Mouse (Mus musculus): ENCODE data around the gene Rnf152. TPM values are rescaled to one million over a fixed set of nuclear protein-coding genes. Genes with fewer than 3 reads are reported as not detected.

Rnf152 gene
- 1.8 TPM in 2 replicates for polyA plus RNA-seq (2015; fragmentation: Nextera tagmentation; extraction: Ambion mirVana)

GRCm38 (mm10) chr1:105356291-105357011 is at the start of gene Rnf152:
TSS of gene Rnf152 (minus strand) at chr1:105356710.
- Histone ChIP-seq H3K9ac (peak within 1 kb of the TSS; percentile 71), H3K4me3 (replicated peaks) (peak within 1 kb of the TSS; percentile 79), H3K36me3 (no peaks in the 10 kb centered on the region), H3K27me3 (replicated peaks) (no peaks in the 10 kb centered on the region), H3K4me1 (replicated peaks) (no peaks in the 10 kb centered on the region), H3K27ac (peak within 1 kb of the TSS; percentile 33; the same call in 1 of the 2 replicates), H3K4me2 (replicated peaks) (peak within 1 kb of the TSS; percentile 89), H3K9me3 (no peaks in the 10 kb centered on the region)
- WGBS = 1% methylated on average over 54 of the region's 58 CpGs
- ATAC-seq = peak; percentile 90

- H3K4me1 ChIP-seq (replicated peaks) = no peaks in the 10 kb centered on the region
- no peaks in the 10 kb centered on the region for H3K27me3 ChIP-seq (replicated peaks)
- no peak overlapping the region for H3K4me3 ChIP-seq (replicated peaks)
- WGBS = 56% methylated on average over 1 of the region's 1 CpGs
- no peak overlapping the region for H3K4me2 ChIP-seq (replicated peaks)
- H3K9me3 ChIP-seq = no peaks in the 10 kb centered on the region
- no peaks in the 10 kb centered on the region for H3K36me3 ChIP-seq
- H3K27ac ChIP-seq = no peak overlapping the region
- no peak overlapping the region for H3K9ac ChIP-seq
- no peak for ATAC-seq
Measured at GRCm38 (mm10) chr1:105402853-105403252, 46.3 kb upstream of the Rnf152 start.

DNA sequence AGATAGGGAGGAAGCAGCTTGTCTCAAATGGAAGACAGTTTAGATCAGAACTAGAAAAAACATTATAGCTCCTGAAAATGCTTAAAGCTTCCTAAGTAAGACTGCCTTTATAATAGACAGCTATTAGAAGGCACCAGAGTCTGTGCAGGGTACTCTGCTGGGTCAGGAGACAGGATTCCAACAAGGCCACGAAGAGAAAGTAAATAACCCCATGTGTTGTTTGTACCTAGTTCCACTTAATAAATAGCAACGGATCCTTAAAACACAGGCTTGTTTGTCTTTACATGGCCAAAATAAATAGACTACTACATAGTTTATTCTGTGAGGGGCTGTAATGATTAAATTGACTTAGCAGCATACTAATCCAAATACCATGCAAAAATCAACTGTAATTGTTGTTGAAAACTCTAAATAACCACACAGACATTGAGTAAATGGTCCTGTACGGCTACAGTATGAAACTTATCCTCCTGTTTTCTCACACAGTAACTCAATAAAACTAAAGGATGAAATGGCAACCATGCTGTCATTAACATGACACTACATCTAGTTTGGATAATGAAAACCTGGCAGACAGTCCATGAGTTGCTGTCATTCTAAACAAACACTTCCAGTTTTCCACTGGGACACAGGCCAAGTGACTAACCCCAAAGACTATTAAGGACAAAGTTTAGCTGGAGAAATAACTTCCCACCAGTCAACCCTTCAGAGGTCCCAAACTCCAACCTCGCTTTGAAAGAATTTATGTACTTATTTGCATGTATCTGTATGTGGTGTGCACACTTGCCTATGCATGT is 27.8 kb upstream of the Rnf152 start:
- H3K27ac ChIP-seq = no peak overlapping the region
- H3K36me3 ChIP-seq = no peaks in the 10 kb centered on the region
- 43% methylated on average over 4 of the region's 4 CpGs for WGBS
- no peaks in the 10 kb centered on the region for H3K4me1 ChIP-seq (replicated peaks)
- no peak overlapping the region for H3K9ac ChIP-seq
- ATAC-seq = peak; percentile 63
- no peak overlapping the region for H3K4me2 ChIP-seq (replicated peaks)
- H3K4me3 ChIP-seq (replicated peaks) = no peak overlapping the region
- no peaks in the 10 kb centered on the region for H3K9me3 ChIP-seq
- H3K27me3 ChIP-seq (replicated peaks) = no peaks in the 10 kb centered on the region

DNA sequence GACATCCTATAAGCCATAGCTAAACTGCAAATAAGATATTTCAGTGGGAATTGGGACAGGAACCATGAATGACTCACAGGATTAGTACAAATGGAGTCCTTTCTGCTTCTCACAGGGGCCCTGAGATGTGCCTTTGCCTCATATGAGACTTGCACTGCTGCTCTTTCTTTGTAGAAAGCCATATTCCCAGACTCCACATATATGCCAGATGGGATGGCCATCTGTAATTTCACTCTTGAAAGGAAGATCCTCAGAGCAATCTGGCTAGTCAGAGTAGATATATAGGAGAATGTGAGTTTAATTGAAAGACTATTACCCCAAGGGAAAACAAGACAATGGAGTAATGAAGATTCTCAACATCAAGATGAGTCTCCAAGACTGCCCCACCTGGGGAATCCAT is 21.0 kb upstream of the Rnf152 start:
- Histone ChIP-seq H3K27me3 (replicated peaks) (no peaks in the 10 kb centered on the region), H3K9ac (no peak overlapping the region), H3K4me3 (replicated peaks) (no peak overlapping the region), H3K4me2 (replicated peaks) (no peak overlapping the region), H3K27ac (no peak overlapping the region), H3K36me3 (no peaks in the 10 kb centered on the region), H3K4me1 (replicated peaks) (no peaks in the 10 kb centered on the region), H3K9me3 (no peaks in the 10 kb centered on the region)
- ATAC-seq = no peak

DNA sequence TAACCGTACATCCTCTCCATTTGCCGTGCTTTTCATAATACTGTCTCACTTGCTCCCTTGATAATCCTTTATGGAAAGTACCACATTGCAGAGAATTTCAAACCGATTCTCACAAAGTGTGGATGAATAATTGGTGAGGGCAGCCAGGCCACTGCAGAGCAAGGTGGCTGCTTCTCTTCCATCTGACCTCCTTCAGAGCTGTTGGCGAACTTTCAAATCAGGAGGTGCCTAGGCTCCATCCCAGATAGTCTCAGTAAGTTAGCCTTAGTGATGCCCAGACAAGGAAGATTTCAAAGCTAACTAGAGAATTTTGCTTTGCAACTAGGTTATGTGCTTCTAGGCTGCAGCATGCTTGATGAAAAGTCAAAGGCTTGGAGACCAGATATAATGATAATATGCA is 18.1 kb upstream of the Rnf152 start:
- Histone ChIP-seq H3K9me3 (no peaks in the 10 kb centered on the region), H3K27ac (no peak overlapping the region), H3K4me2 (replicated peaks) (no peak overlapping the region), H3K4me1 (replicated peaks) (no peaks in the 10 kb centered on the region), H3K36me3 (no peaks in the 10 kb centered on the region), H3K9ac (no peak overlapping the region), H3K27me3 (replicated peaks) (no peaks in the 10 kb centered on the region), H3K4me3 (replicated peaks) (no peak overlapping the region)
- no peak for ATAC-seq
- WGBS = 90% methylated on average over 4 of the region's 4 CpGs

GRCm38 (mm10) chr1:105362701-105363100 is 6.2 kb upstream of the Rnf152 start:
- H3K27me3 ChIP-seq (replicated peaks) = no peaks in the 10 kb centered on the region
- no peak overlapping the region for H3K27ac ChIP-seq
- H3K4me2 ChIP-seq (replicated peaks) = no peak overlapping the region
- H3K4me3 ChIP-seq (replicated peaks) = no peak overlapping the region
- no peak overlapping the region for H3K9ac ChIP-seq
- H3K4me1 ChIP-seq (replicated peaks) = no peaks in the 10 kb centered on the region
- no peaks in the 10 kb centered on the region for H3K9me3 ChIP-seq
- no peaks in the 10 kb centered on the region for H3K36me3 ChIP-seq
- ATAC-seq = no peak

- Histone ChIP-seq H3K27me3 (replicated peaks) (no peaks in the 10 kb centered on the region), H3K4me3 (replicated peaks) (no peak overlapping the region), H3K4me2 (replicated peaks) (no peak overlapping the region), H3K4me1 (replicated peaks) (no peaks in the 10 kb centered on the region), H3K9me3 (no peaks in the 10 kb centered on the region), H3K9ac (no peak overlapping the region), H3K27ac (no peak overlapping the region), H3K36me3 (no peaks in the 10 kb centered on the region)
- ATAC-seq = no peak
- WGBS = 61% methylated on average over 4 of the region's 4 CpGs
Measured at GRCm38 (mm10) chr1:105358896-105359295, 2.4 kb upstream of the Rnf152 start.

DNA sequence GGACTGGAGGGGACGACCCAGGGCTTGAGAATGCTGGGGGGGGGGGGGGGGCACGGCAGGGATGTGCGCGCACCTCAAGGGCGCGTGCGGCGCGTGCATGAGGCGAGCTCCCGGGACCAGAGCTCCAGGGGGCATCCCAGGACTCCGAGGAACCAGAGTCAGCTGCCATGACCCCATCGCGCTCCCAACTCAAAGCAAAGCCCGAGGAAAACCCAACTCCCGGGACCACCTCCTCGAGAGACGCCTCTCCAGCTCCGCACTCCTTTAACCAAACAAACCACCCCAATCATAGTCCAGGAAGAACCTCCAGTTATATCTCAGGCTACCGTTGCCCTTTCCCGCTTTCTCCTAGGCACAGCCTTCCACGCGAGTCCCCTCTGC is 610 bp downstream of the Rnf152 start:
- no peak overlapping the region for H3K27ac ChIP-seq
- peak; percentile 60 for ATAC-seq

DNA sequence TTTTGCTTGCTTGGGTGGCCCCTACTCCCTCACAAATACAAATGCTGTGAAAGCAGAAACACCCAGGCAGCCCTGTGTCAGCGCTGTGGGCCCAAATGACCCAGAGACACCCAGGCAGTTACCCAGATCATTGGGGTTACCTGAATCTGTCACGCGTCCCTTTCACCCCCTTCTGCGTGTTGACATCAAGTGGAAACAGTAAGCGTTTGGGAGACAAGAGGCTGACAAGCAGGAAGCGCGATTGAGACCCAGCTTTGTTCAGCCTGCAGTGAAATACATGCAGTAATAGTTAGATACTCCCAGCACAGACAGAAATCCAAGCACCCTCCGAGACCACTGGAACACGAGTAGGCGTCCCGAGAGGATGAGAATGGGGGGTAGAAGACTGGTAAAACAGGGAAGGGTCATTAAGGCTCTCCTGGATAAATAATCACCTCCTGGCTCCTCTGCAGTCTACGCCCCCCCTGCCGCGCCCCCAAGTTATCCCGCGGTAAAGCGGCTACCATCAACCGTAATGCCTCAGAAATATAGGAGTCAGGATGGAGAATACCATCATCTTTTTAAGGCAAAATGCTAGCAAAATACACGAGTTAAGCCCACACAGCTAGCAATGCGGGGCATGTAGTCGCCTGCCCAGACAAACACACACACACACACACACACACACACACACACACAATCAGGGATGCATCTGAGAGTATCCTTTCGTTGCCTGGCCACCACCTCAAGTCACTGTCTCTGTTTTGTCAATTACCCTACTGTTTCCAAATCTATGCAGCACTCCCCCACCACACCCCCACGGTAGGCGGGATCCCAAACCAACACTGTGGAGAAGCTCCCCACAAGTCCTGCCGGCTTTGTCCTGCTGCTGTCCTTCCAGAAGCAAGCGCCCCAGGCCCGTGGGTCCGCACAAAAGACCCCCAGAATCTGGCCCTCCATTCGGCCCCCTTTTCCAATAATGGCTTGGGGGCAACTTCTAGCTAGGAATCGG is 1.3 kb downstream of the Rnf152 start:
- no peaks in the 10 kb centered on the region for H3K27me3 ChIP-seq (replicated peaks)
- peak; percentile 25 for ATAC-seq
- no peak overlapping the region for H3K27ac ChIP-seq
- WGBS = 7% methylated on average over 30 of the region's 30 CpGs
- H3K4me3 ChIP-seq (replicated peaks) = peak overlapping the region; percentile 79
- H3K36me3 ChIP-seq = no peaks in the 10 kb centered on the region
- peak overlapping the region; percentile 71 for H3K9ac ChIP-seq
- no peaks in the 10 kb centered on the region for H3K9me3 ChIP-seq
- H3K4me1 ChIP-seq (replicated peaks) = no peaks in the 10 kb centered on the region
- H3K4me2 ChIP-seq (replicated peaks) = peak overlapping the region; percentile 89

More for the DNA sequence above, 610 bp downstream of the Rnf152 start:
- Histone ChIP-seq H3K9ac (peak overlapping the region; percentile 71), H3K4me2 (replicated peaks) (peak overlapping the region; percentile 89), H3K36me3 (no peaks in the 10 kb centered on the region), H3K4me1 (replicated peaks) (no peaks in the 10 kb centered on the region), H3K9me3 (no peaks in the 10 kb centered on the region), H3K4me3 (replicated peaks) (peak overlapping the region; percentile 79), H3K27me3 (replicated peaks) (no peaks in the 10 kb centered on the region)
- WGBS = 0% methylated on average over 21 of the region's 23 CpGs

- ATAC-seq = no peak
- no peaks in the 10 kb centered on the region for H3K27me3 ChIP-seq (replicated peaks)
- H3K27ac ChIP-seq = no peak overlapping the region
- H3K4me2 ChIP-seq (replicated peaks) = no peak overlapping the region
- H3K4me3 ChIP-seq (replicated peaks) = no peak overlapping the region
- H3K9ac ChIP-seq = no peak overlapping the region
- WGBS = 90% methylated on average over 4 of the region's 4 CpGs
- H3K36me3 ChIP-seq = no peaks in the 10 kb centered on the region
- H3K4me1 ChIP-seq (replicated peaks) = no peaks in the 10 kb centered on the region
- H3K9me3 ChIP-seq = no peaks in the 10 kb centered on the region
Measured at GRCm38 (mm10) chr1:105351806-105352205, 4.7 kb downstream of the Rnf152 start.

DNA sequence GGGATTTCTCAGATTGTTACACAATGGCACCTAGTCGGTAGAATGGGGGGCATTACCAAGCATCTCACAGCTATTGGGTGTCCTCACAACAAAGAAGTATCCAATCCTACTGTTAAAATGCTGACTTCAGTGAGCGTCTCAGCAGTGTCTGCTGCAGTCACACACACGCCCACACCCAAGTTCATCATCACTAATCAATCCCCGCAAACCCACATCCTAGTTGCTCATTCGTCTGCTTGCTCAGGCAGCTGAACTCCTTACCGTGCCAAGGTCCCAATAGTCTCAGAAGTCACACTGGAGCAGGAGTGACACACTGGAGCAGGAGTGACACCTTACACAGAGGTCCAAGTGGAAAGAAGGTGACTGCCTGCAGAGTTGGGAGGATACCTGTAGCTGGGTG is 14.2 kb downstream of the Rnf152 start:
- no peak overlapping the region for H3K4me2 ChIP-seq (replicated peaks)
- H3K9ac ChIP-seq = no peak overlapping the region
- no peaks in the 10 kb centered on the region for H3K4me1 ChIP-seq (replicated peaks)
- WGBS = 86% methylated on average over 6 of the region's 6 CpGs
- no peak overlapping the region for H3K4me3 ChIP-seq (replicated peaks)
- no peaks in the 10 kb centered on the region for H3K27me3 ChIP-seq (replicated peaks)
- no peak overlapping the region for H3K27ac ChIP-seq
- 0 out of 2 replicates have a peak, but pooled peaks have one; percentile 11 for ATAC-seq
- no peaks in the 10 kb centered on the region for H3K9me3 ChIP-seq
- no peaks in the 10 kb centered on the region for H3K36me3 ChIP-seq

DNA sequence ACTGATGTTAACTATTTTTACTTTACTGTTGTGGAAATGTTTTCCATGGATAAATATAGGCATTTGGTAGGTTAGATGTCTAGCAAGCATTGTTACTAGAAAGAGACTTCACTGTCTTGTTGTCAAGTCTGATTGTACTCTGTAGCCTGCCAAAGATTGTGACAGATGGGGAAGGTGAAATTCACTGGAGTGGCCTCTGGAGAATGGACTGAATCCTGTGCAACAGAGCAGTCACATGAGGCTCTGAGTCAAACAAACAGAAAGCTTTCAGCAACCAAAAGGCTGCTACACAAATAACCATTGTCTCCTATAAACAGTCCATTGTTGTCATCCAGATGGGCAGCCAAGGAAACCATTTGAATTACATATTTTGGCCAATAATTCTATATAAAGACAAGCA is 15.6 kb downstream of the Rnf152 start:
- ATAC-seq = no peak
- Histone ChIP-seq H3K27ac (no peak overlapping the region), H3K36me3 (no peaks in the 10 kb centered on the region), H3K27me3 (replicated peaks) (no peaks in the 10 kb centered on the region), H3K4me3 (replicated peaks) (no peak overlapping the region), H3K9me3 (no peaks in the 10 kb centered on the region), H3K9ac (no peak overlapping the region), H3K4me1 (replicated peaks) (no peaks in the 10 kb centered on the region), H3K4me2 (replicated peaks) (no peak overlapping the region)

Data from intestine, embryonic 15.5 days (tissue).